Mouse (Mus musculus): ENCODE measurements around the gene Lamb3. TPM values are rescaled to one million over a fixed set of nuclear protein-coding genes. Genes with fewer than 3 reads are reported as not detected.

Lamb3 gene
- total RNA-seq, 2 experiments from 2014 or later: 0.76 to 0.80 TPM

DNA sequence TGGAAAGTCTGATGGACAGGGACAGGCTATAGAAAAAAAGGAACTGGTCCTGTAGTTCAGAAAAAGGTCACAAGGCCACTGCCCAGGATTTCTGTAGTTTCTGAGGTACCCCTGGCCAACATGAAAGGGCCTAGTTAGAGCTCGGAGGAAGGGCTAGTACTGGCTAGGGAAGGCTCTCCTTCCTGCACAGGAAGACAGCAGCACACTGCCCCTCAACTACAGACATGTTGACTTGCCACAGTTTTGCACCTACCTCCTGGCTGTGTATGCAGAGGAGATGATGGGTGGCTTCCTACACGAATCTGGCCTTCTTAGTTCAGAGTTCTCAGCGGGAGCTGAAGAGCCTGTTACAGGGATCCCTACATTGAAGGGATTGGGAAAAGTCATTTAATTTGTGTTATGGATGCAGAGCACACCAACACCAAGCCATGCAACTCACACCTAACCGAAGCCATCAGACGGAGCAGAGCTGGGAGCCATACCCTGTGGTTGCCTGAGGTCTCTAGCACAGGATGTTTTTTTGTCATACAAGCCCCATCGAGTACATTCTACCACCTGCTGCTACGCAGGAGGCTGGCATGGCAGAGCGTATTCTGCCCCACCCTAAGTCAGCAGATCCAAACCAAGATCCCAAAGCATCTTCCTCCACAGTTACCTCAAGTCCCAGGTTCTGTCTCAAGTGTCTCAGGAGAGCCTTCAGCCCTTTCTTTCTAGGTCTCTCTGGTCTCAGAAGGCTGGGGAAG, 6.7 kb upstream of the Lamb3 start:
- DNase-seq (ENCODE audit: extremely low spot score in 1 of 2, low spot score in 1 of 2): no peak

GRCm38 (mm10) chr1:193201383-193201778, 6.1 kb upstream of the Lamb3 start, which contains the start of gene Traf3ip3:
Gene Traf3ip3 (minus strand): TSS chr1:193201703.
- no peak for DNase-seq (ENCODE audit: extremely low spot score in 1 of 2, low spot score in 1 of 2)

DNA sequence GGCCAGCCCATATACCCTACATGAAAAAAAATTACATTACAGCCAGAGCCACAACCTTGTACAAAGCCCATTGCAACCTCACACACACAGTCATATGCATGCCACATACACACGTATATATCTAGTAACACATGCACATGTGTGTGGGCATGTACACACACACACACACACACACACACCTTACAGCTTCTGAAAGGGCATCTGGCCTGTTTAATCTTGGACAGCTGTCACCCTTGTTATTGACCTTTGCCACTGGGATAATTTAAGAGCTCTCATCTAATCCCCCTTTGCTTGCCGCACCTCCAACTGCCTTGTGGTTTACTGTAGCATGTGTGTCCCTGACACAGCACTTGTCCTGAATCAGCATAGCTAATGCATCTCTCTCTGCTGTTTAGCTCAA, 3.7 kb upstream of the Lamb3 start:
- no peak for DNase-seq (ENCODE audit: extremely low spot score in 1 of 2, low spot score in 1 of 2)

- no peak for DNase-seq (ENCODE audit: extremely low spot score in 1 of 2, low spot score in 1 of 2)
These were observed 2.1 kb upstream of the Lamb3 start for GRCm38 (mm10) chr1:193205431-193205830.

GRCm38 (mm10) chr1:193208178-193208577, 679 bp downstream of the Lamb3 start:
- DNase-seq (ENCODE audit: extremely low spot score in 1 of 2, low spot score in 1 of 2): peak in 1 of 2 experiments; percentile 60

GRCm38 (mm10) chr1:193211371-193211770, 3.9 kb downstream of the Lamb3 start:
- no peak for DNase-seq (ENCODE audit: extremely low spot score in 1 of 2, low spot score in 1 of 2)

- DNase-seq (ENCODE audit: extremely low spot score in 1 of 2, low spot score in 1 of 2): no peak
These were observed 6.6 kb downstream of the Lamb3 start for GRCm38 (mm10) chr1:193214053-193214452.

DNA sequence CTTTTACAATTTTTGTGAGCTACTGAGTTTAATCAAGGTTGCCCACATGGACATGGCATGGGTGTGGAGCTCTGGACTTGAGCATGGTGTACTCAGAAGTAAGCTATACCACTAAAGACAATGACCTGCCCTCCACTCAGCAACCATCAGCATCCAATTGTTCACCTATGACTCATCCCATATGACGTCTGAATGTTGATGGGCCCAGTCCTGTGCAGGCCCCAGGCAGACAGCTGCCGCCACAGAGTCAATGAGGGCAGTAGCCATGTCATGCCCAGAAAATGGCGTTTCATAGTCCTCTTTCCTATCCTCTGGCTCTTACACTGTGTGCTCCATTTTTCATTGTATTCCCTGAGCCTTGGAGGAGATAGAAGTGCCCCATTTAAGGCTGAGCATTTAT, 8.5 kb downstream of the Lamb3 start:
- no peak for DNase-seq (ENCODE audit: extremely low spot score in 1 of 2, low spot score in 1 of 2)

- DNase-seq (ENCODE audit: extremely low spot score in 1 of 2, low spot score in 1 of 2): no peak
These were observed 12.9 kb downstream of the Lamb3 start for GRCm38 (mm10) chr1:193220408-193220807.

DNA sequence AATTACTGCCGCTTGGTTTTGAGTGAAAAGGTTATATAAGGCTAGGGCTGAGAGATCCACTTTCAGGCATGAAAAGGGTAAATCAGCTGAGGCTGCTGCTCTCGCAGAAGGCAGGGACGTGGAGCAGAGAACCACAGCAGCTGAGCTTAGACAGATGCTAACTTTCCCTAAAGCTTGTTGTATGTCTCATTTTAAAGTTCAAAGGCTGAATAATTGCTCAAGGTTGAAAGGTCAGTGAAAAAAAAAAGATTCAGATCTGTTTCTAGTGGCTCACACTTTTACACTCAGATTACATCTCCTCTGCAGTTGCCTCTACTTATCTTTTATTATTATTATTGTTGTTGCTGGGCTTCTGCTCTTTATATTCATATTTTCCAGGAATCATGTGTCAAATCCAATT, 18.0 kb downstream of the Lamb3 start:
- no peak for DNase-seq (ENCODE audit: extremely low spot score in 1 of 2, low spot score in 1 of 2)

DNA sequence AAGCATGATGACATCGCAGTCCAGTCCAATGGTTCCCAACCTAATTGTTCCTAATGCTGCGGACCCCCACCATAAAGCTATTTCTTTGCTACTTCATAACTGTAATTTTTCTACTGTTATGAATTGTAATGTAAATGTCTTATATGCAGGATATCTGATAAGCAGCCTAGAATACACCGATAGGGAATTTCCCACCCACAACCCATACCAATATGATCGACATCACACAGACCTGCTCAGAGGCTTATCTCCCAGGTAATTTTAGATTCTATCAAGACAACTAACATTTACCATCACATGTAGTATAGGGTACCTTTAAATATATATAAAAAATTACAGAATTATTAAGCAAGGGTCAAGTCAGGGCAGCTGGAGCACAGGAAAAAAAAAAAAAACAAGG, 18.6 kb downstream of the Lamb3 start:
- DNase-seq (ENCODE audit: extremely low spot score in 1 of 2, low spot score in 1 of 2): no peak

DNA sequence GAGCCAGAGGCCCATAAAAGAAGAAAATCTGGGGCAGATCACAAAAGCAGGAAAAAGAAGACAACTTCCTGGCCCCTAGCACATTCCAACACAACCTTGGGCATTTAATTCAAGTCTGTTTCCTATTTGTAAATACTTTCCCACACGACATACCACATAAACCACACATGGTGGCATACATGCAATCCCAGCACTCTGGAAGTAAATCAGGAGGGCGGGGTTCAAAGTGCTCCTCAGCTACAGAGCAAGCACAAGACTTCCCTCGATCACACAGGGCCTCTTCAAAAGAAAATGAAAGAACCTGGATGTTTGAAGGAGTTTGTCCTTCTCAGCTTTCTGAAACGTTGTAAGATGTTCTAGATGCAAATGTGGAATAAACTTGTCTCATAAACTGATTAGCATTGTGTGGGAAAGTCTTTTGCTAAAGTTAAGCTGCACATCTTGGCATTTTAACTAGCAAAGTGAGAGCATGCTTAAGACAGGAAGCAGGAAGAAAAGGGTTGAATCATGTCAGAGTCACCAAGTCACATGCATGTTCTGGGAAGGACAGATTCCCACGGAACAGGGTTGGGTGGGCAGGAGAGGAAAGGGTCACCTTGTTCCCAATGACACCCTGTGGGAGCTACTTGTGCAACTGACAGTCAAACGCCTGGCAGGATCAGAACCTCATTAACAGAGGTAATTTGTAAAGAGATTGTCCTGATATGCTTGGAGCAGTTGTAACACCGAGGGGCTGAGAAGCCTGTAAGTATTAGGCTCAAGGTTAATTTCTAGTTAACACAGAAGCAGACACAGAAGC, 19.4 kb downstream of the Lamb3 start:
- no peak for DNase-seq (ENCODE audit: extremely low spot score in 1 of 2, low spot score in 1 of 2)

DNA sequence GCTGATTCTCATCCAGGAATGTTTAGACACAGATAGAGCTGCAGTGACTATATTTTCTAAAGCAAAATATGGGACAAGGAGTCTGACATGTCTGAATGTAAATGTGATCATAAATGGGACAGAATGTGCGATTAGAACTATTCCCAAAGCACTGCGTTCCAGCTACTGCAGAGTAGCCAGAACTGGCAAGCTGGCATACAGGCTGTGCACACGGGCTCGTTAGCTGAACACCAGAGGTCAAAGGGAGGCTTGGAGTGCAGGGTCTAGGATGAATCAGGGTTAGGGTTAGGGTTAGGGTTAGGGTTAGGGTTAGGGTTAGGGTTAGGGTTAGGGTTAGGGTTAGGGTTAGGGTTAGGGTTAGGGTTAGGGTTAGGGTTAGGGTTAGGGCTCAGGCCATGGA, 20.0 kb downstream of the Lamb3 start:
- no peak for DNase-seq (ENCODE audit: extremely low spot score in 1 of 2, low spot score in 1 of 2)

DNA sequence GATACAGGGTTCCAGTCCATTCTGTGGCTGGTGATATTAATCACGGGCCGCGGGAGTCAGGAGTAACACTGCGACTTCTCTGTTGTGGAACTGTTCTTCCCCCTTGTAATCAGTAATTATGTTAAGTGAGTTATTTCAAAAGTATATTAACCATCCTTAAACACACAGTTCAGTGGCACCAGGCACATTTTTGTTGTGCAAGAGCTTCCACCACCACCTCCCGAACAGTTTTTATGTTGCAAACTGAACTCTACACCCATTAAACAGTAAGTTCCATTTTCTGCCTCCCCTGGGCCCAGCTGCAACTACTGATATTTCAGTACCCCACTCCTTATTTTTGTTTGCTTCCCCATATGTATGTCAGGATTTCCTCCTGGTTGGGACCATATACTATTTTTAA, 22.1 kb downstream of the Lamb3 start:
- no peak for DNase-seq (ENCODE audit: extremely low spot score in 1 of 2, low spot score in 1 of 2)

DNA sequence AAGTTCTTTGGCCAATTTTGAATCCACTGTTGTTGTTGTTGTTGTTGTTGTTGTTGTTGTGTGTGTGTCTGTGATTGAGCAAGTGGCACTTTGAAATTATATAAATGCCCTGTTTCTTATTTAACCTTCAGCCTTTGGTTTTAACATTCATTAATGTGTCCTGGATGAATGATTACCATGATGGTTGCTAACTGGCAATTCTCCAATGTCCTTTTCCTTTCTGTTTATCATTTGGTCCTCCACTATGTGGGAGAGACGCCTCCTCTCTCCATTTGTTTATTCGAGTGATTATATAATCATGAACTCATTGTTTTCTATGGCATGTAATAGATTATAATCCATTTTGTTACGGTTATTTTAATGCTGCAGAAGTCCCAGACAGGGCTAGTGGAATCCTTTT, 23.0 kb downstream of the Lamb3 start:
- DNase-seq (ENCODE audit: extremely low spot score in 1 of 2, low spot score in 1 of 2): no peak

GRCm38 (mm10) chr1:193230935-193231334, 23.4 kb downstream of the Lamb3 start:
- DNase-seq (ENCODE audit: extremely low spot score in 1 of 2, low spot score in 1 of 2): no peak

DNA sequence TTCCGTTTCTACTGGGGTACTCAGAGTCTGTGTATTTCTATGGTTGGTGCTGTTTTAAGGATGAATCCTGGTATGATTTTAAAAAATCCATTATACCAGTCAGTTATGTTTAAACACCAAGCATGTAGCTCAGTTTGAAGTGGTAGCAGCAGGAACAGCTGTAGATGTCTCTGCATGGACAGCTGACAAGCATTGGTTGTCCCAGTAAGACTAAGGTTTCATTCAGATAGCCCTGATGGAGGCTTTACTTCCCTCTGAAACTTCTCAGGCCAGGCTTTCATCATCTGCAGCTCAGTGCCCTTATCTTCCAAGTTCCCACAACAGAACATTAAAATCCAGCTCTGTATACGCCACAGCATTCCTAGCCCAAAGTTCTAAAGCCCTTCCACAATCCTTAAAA, 25.2 kb downstream of the Lamb3 start:
- DNase-seq (ENCODE audit: extremely low spot score in 1 of 2, low spot score in 1 of 2): no peak

DNA sequence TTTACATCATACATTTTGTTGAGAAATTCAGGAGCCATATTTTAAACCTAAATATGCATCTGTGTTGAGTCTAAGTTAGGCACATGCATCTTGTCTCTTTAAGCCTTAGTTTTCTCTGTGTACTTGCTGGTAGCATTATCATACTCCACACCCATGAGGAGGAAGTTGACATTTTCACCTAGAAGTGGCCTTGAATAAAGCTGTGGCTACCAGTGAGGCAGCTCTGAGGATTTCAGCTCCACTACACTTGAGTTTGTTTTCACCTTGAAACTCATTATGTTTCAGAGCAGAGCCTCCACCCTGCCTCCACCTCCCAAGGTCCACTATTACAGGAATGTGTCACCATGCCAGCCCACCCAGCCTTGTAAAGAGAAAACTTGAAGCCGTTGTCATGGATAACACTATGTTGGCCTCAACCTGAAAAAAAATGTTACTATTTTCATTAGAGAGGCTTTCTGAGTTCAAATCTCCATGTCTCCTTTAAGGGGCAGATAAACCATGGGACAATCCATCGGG, 26.7 kb downstream of the Lamb3 start:
- no peak for DNase-seq (ENCODE audit: extremely low spot score in 1 of 2, low spot score in 1 of 2)

DNA sequence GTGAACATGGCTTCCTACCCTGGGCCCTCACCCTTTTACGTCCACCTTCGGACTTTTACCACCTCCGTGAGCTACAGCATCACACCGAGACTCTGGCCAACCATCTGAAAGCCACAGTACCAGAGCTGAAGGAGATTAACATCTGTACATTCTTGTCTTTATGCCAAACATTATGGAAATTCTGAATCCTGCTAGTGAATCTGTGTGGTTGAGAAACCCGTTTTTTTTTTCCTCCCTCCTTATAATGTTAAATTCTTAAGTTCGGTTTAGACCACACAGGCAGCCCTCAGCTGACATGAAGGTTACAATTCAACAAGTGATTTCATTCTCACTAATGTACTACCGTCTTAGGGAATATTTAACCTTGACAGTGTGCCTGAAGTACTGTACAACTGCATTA, 27.4 kb downstream of the Lamb3 start:
- DNase-seq (ENCODE audit: extremely low spot score in 1 of 2, low spot score in 1 of 2): no peak

DNA sequence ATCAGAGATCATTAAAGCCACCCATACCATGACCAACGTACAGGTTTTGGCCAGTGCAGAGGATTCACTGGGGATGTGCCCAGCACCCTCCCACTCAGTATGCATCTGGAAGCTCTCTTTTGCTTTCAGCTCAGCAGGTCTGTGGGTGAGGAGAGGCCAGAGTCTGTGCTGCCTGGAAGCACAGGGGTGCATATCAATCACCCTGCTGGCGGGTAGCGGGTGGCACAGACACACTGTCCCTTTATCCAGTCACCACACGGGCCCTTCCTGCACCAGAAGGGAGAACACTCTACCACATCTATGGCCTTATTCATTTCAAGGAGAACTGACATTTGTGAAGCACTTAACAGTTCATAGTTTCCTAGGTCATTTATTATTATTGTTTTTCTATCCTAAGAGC, 30.9 kb downstream of the Lamb3 start:
- DNase-seq (ENCODE audit: extremely low spot score in 1 of 2, low spot score in 1 of 2): no peak

GRCm38 (mm10) chr1:193241436-193241835, 33.9 kb downstream of the Lamb3 start:
- DNase-seq (ENCODE audit: extremely low spot score in 1 of 2, low spot score in 1 of 2): no peak

- DNase-seq (ENCODE audit: extremely low spot score in 1 of 2, low spot score in 1 of 2): peak; percentile 59 to 68
These were observed 34.7 kb downstream of the Lamb3 start for GRCm38 (mm10) chr1:193242238-193242637.

All from layer of hippocampus, postnatal 25 days (tissue).